Mouse (Mus musculus) small intestine, adult 2 months (tissue): ENCODE data around the gene Sowaha.

Experiments used
- CTCF ChIP-seq: fragments of 200-500 bp; IDR thresholded peaks from 2 replicates; pipeline ENCODE4 v1.5.1; 2012; ENCODE audit warnings: low read depth, mild to moderate bottlenecking, control low read depth, inconsistent platforms, low read length, moderate library complexity, mixed read lengths; ENCODE audit not compliant: insufficient replicate concordance, insufficient read length; ENCODE audit errors: extremely low read depth
- POLR2A ChIP-seq: fragments of 200-500 bp; IDR thresholded peaks from 2 replicates; pipeline ENCODE4 v1.6.1; 2012; ENCODE audit warnings: low read depth, mild to moderate bottlenecking, control low read depth, inconsistent platforms, low read length, moderate library complexity

GRCm38 (mm10) chr11:53523545-53524405 is 43.7 kb upstream of the Sowaha start:
- TF ChIP-seq CTCF = no peak
- TF ChIP-seq POLR2A = no peak
